Mouse (Mus musculus) MEL (cell line): Measurements from ENCODE around the gene Lce1f.
"Not testable (repeated sequence)": the region's sequence is repeated elsewhere in the genome, so short reads cannot be mapped to it uniquely, and the experiment has no call there.

Experiments used
- BHLHE40 ChIP-seq: IDR thresholded peaks from 2 replicates; pipeline ENCODE4 v1.6.1; 2012; ENCODE audit warnings: low read depth, mild to moderate bottlenecking, inconsistent platforms, low read length, improper control_type of control experiment, borderline replicate concordance
- CHD2 ChIP-seq: IDR thresholded peaks from 2 replicates; pipeline ENCODE4 v1.6.1; 2011; ENCODE audit warnings: low read length, improper control_type of control experiment
- CTCF ChIP-seq, 3 experiments: IDR thresholded peaks in 2 of 3; conservative IDR thresholded peaks in 1 of 3; 2 replicates each; pipeline ENCODE4 v1.5.1; 2011 to 2012; ENCODE audit warnings: low read length in 3 of 3, low read depth in 2 of 3, mild to moderate bottlenecking in 2 of 3, improper control_type of control experiment in 1 of 3, inconsistent platforms in 1 of 3, mixed read lengths in 1 of 3, moderate library complexity in 1 of 3; ENCODE audit not compliant: control insufficient read depth in 1 of 3, insufficient read depth in 1 of 3, poor library complexity in 1 of 3, severe bottlenecking in 1 of 3
- E2F4 ChIP-seq: IDR thresholded peaks from 2 replicates; pipeline ENCODE4 v1.6.1; 2011; ENCODE audit warnings: low read depth, low read length, improper control_type of control experiment, borderline replicate concordance
- GATA1 ChIP-seq: IDR thresholded peaks from 2 replicates; pipeline ENCODE4 v1.6.1; 2011; ENCODE audit warnings: low read depth, low read length, improper control_type of control experiment
- MAX ChIP-seq: IDR thresholded peaks from 2 replicates; pipeline ENCODE4 v1.6.1; 2011; ENCODE audit warnings: low read length, improper control_type of control experiment
- NRF1 ChIP-seq: IDR thresholded peaks from 2 replicates; pipeline ENCODE4 v1.6.1; 2014; ENCODE audit warnings: low read depth, mild to moderate bottlenecking, inconsistent platforms, low read length, improper control_type of control experiment, moderate library complexity; ENCODE audit not compliant: poor library complexity, insufficient read depth, severe bottlenecking
- POLR2A ChIP-seq, 2 experiments: IDR thresholded peaks; 2 replicates each; pipeline ENCODE4 v1.6.1; 2011 to 2012; ENCODE audit warnings: low read length in 2 of 2, mild to moderate bottlenecking in 2 of 2, control low read depth in 1 of 2, improper control_type of control experiment in 1 of 2, low read depth in 1 of 2, moderate library complexity in 1 of 2; ENCODE audit not compliant: control insufficient read depth in 1 of 2, insufficient read depth in 1 of 2, poor library complexity in 1 of 2
- SIN3A ChIP-seq: IDR thresholded peaks from 2 replicates; pipeline ENCODE4 v1.6.1; 2012; ENCODE audit warnings: low read length, improper control_type of control experiment, inconsistent platforms
- USF2 ChIP-seq, 2 experiments: IDR thresholded peaks; 2 replicates each; pipeline ENCODE4 v1.6.1; 2011 to 2012; ENCODE audit warnings: improper control_type of control experiment in 2 of 2, low read length in 2 of 2, borderline replicate concordance in 1 of 2, inconsistent platforms in 1 of 2, low read depth in 1 of 2, mild to moderate bottlenecking in 1 of 2; ENCODE audit not compliant: insufficient read depth in 1 of 2
- ZNF384 ChIP-seq: IDR thresholded peaks from 2 replicates; pipeline ENCODE4 v1.6.1; 2012; ENCODE audit warnings: low read depth, mild to moderate bottlenecking, inconsistent platforms, low read length, improper control_type of control experiment

DNA sequence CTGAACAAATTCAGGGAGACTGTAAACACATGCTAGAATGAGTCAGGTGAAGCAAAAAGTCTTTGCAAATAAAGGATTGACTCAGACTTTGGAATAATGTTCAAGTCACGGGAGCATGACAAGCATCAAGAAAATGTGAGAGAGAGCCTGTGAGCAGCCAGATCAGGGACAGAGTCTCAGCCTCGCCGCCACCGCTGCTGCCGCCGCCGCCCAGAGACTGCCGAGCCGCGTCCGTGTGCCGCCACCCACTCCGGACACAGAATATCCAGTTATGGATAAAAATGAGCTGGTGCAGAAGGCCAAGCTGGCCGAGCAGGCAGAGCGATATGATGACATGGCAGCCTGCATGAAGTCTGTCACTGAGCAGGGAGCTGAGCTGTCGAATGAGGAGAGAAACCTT lies 31.0 kb downstream of the Lce1f start:
- not testable (repeated sequence) for TF ChIP-seq CHD2; SIN3A; POLR2A (IDR thresholded peaks at IDR 0.05; ENCODE audit: control insufficient read depth in 1 of 2, insufficient read depth in 1 of 2, low read depth in 1 of 2, low read length in 2 of 2, poor library complexity in 1 of 2); CTCF (IDR thresholded peaks at IDR 0.05 in 2 of 3, conservative IDR thresholded peaks at IDR 0.05 in 1 of 3; ENCODE audit: control insufficient read depth in 1 of 3, insufficient read depth in 1 of 3, low read depth in 2 of 3, low read length in 3 of 3, poor library complexity in 1 of 3, severe bottlenecking in 1 of 3); ZNF384; USF2 (IDR thresholded peaks at IDR 0.05; ENCODE audit: borderline replicate concordance in 1 of 2, insufficient read depth in 1 of 2, low read depth in 1 of 2, low read length in 2 of 2); NRF1; GATA1; E2F4; MAX; BHLHE40
